Mouse (Mus musculus) ES-E14 (cell line): ENCODE measurements around the gene Pum1.

Experiments used
- CHD2 ChIP-seq: IDR thresholded peaks from 2 replicates; pipeline ENCODE4 v1.6.1; 2014; ENCODE audit warnings: mild to moderate bottlenecking, low read depth, low read length, inconsistent platforms
- HCFC1 ChIP-seq: IDR thresholded peaks from 2 replicates; pipeline ENCODE4 v1.6.1; 2012; ENCODE audit warnings: low read length, inconsistent platforms, borderline replicate concordance; ENCODE audit not compliant: insufficient read depth
- MAFK ChIP-seq: IDR thresholded peaks from 2 replicates; pipeline ENCODE4 v1.6.1; 2014; ENCODE audit warnings: mild to moderate bottlenecking, low read depth, low read length, inconsistent platforms; ENCODE audit not compliant: insufficient read depth
- ZC3H11A ChIP-seq: IDR thresholded peaks from 2 replicates; pipeline ENCODE4 v1.6.1; 2012; ENCODE audit warnings: low read depth, mild to moderate bottlenecking, inconsistent platforms, low read length, borderline replicate concordance
- ZNF384 ChIP-seq: IDR thresholded peaks from 2 replicates; pipeline ENCODE4 v1.6.1; 2012; ENCODE audit warnings: low read depth, low read length, inconsistent platforms

- no peak for TF ChIP-seq CHD2
- TF ChIP-seq MAFK: no peak
- no peak for TF ChIP-seq ZC3H11A
- TF ChIP-seq ZNF384: no peak
- no peak for TF ChIP-seq HCFC1
These were observed 138.7 kb downstream of the Pum1 start for GRCm38 (mm10) chr4:130801624-130802329.
